Mouse (Mus musculus) G1E (cell line): ENCODE measurements around the gene Tbx6.

ENCODE experiments used
- CTCF ChIP-seq: IDR thresholded peaks from 2 replicates; pipeline ENCODE4 v1.5.1; 2012; ENCODE audit warnings: low read depth, low read length, inconsistent platforms, mixed read lengths
- GATA1 ChIP-seq: IDR thresholded peaks from 2 replicates; pipeline ENCODE4 v1.6.1; 2012; ENCODE audit warnings: borderline replicate concordance, low read length, inconsistent platforms, mixed read lengths
- GATA2 ChIP-seq: IDR thresholded peaks from 2 replicates; pipeline ENCODE4 v1.6.1; 2012; ENCODE audit warnings: low read depth, low read length, inconsistent platforms, borderline replicate concordance
- TAL1 ChIP-seq: conservative IDR thresholded peaks from 2 replicates; pipeline ENCODE4 v1.6.1; 2012; ENCODE audit warnings: low read depth, low read length, inconsistent platforms, mixed read lengths

DNA sequence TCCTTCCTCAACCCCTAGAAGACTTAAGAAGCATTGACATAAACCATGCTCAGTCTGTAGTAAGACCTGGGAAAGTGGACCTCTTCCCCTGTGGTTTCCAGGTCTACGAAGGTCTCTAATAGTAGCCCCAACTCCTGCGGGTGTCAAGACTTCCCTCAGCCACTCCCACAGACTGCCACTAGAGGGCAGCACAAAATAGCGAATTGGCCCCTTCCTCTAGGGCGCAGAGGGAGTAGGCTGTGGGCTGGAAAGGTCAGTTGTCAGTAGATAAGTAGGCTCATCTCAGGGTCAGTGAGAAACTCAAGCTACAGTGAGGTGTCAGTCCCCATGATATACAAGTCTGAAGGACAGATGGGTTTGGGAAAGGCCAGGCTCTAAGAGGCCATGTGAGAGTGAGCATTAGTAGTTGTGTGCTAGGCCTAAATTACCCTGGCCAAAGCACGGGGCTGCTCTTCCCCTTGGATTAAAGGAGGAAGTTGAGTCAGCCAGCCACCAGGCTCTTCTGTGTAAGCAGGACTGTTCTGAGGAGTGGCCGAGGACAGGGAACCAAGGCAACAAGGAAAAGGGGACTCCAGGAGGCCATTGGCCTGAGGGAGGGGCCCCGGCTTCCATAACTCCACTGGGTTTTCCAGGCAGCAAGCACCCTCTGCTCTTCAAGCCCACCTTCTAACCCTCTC is 40.7 kb downstream of the Tbx6 start:
- peak; percentile 85 for TF ChIP-seq CTCF
- no peak for TF ChIP-seq GATA1
- TF ChIP-seq TAL1: no peak
- TF ChIP-seq GATA2: no peak
